Mouse (Mus musculus): Measurements from ENCODE around the gene Car10. TPM values are rescaled to one million over a fixed set of nuclear protein-coding genes. Genes with fewer than 3 reads are reported as not detected.

Gene Car10
- polyA plus RNA-seq, 1 experiment from 2014 or later: 0.14 TPM

GRCm38 (mm10) chr11:93577441-93577840, 479.6 kb downstream of the Car10 start:
- Histone ChIP-seq H3K9ac (no peak overlapping the region), H3K9me3 (no peaks in the 10 kb centered on the region), H3K27me3 (replicated peaks) (no peaks in the 10 kb centered on the region), H3K4me1 (replicated peaks) (no peaks in the 10 kb centered on the region), H3K4me2 (replicated peaks) (no peak overlapping the region), H3K4me3 (replicated peaks) (no peak overlapping the region), H3K36me3 (no peaks in the 10 kb centered on the region), H3K27ac (no peak overlapping the region)
- 88% methylated on average over 2 of the region's 2 CpGs for WGBS
- ATAC-seq: no peak

GRCm38 (mm10) chr11:93579626-93580025, 481.8 kb downstream of the Car10 start:
- H3K9me3 ChIP-seq: no peaks in the 10 kb centered on the region
- no peak overlapping the region for H3K27ac ChIP-seq
- ATAC-seq: no peak
- H3K4me2 ChIP-seq (replicated peaks): no peak overlapping the region
- H3K4me1 ChIP-seq (replicated peaks): no peaks in the 10 kb centered on the region
- H3K27me3 ChIP-seq (replicated peaks): no peaks in the 10 kb centered on the region
- WGBS: 95% methylated on average over 1 of the region's 1 CpGs
- no peak overlapping the region for H3K9ac ChIP-seq
- no peak overlapping the region for H3K4me3 ChIP-seq (replicated peaks)
- H3K36me3 ChIP-seq: no peaks in the 10 kb centered on the region

- H3K4me2 ChIP-seq (replicated peaks): no peak overlapping the region
- H3K36me3 ChIP-seq: no peaks in the 10 kb centered on the region
- 30% methylated on average over 4 of the region's 4 CpGs for WGBS
- ATAC-seq: no peak
- no peaks in the 10 kb centered on the region for H3K4me1 ChIP-seq (replicated peaks)
- no peaks in the 10 kb centered on the region for H3K9me3 ChIP-seq
- no peak overlapping the region for H3K9ac ChIP-seq
- no peaks in the 10 kb centered on the region for H3K27me3 ChIP-seq (replicated peaks)
- H3K27ac ChIP-seq: no peak overlapping the region
- H3K4me3 ChIP-seq (replicated peaks): no peak overlapping the region
Observed at GRCm38 (mm10) chr11:93581326-93581725, 483.5 kb downstream of the Car10 start.

GRCm38 (mm10) chr11:93587788-93588187, 490.0 kb downstream of the Car10 start:
- no peak for ATAC-seq
- H3K9ac ChIP-seq: no peak overlapping the region
- no peaks in the 10 kb centered on the region for H3K4me1 ChIP-seq (replicated peaks)
- no peaks in the 10 kb centered on the region for H3K36me3 ChIP-seq
- 72% methylated on average over 4 of the region's 4 CpGs for WGBS
- no peaks in the 10 kb centered on the region for H3K27me3 ChIP-seq (replicated peaks)
- no peak overlapping the region for H3K4me2 ChIP-seq (replicated peaks)
- no peak overlapping the region for H3K27ac ChIP-seq
- H3K4me3 ChIP-seq (replicated peaks): no peak overlapping the region
- H3K9me3 ChIP-seq: no peaks in the 10 kb centered on the region

- Histone ChIP-seq H3K9me3 (no peaks in the 10 kb centered on the region), H3K27ac (no peak overlapping the region), H3K9ac (no peak overlapping the region), H3K36me3 (no peaks in the 10 kb centered on the region), H3K27me3 (replicated peaks) (no peaks in the 10 kb centered on the region), H3K4me1 (replicated peaks) (no peaks in the 10 kb centered on the region), H3K4me2 (replicated peaks) (no peak overlapping the region), H3K4me3 (replicated peaks) (no peak overlapping the region)
- 70% methylated on average over 3 of the region's 3 CpGs for WGBS
- no peak for ATAC-seq
Observed at GRCm38 (mm10) chr11:93590652-93591051, 492.8 kb downstream of the Car10 start.

GRCm38 (mm10) chr11:93594033-93594432, 496.2 kb downstream of the Car10 start:
- Histone ChIP-seq H3K36me3 (no peaks in the 10 kb centered on the region), H3K4me1 (replicated peaks) (no peaks in the 10 kb centered on the region), H3K27me3 (replicated peaks) (no peaks in the 10 kb centered on the region), H3K9me3 (no peaks in the 10 kb centered on the region), H3K4me2 (replicated peaks) (no peak overlapping the region), H3K27ac (no peak overlapping the region), H3K9ac (no peak overlapping the region), H3K4me3 (replicated peaks) (no peak overlapping the region)
- WGBS: 21% methylated on average over 2 of the region's 2 CpGs
- ATAC-seq: no peak

- Histone ChIP-seq H3K4me3 (replicated peaks) (no peak overlapping the region), H3K36me3 (no peaks in the 10 kb centered on the region), H3K27me3 (replicated peaks) (no peaks in the 10 kb centered on the region), H3K4me1 (replicated peaks) (no peaks in the 10 kb centered on the region), H3K27ac (no peak overlapping the region), H3K9me3 (no peaks in the 10 kb centered on the region), H3K9ac (no peak overlapping the region), H3K4me2 (replicated peaks) (no peak overlapping the region)
- 75% methylated on average over 4 of the region's 4 CpGs for WGBS
- no peak for ATAC-seq
Observed at GRCm38 (mm10) chr11:93598175-93598574, 500.3 kb downstream of the Car10 start.

GRCm38 (mm10) chr11:93599755-93600154, 501.9 kb downstream of the Car10 start:
- H3K4me2 ChIP-seq (replicated peaks): no peak overlapping the region
- H3K27ac ChIP-seq: no peak overlapping the region
- no peaks in the 10 kb centered on the region for H3K4me1 ChIP-seq (replicated peaks)
- WGBS: 88% methylated on average over 3 of the region's 3 CpGs
- no peaks in the 10 kb centered on the region for H3K9me3 ChIP-seq
- no peaks in the 10 kb centered on the region for H3K27me3 ChIP-seq (replicated peaks)
- H3K4me3 ChIP-seq (replicated peaks): no peak overlapping the region
- no peak overlapping the region for H3K9ac ChIP-seq
- no peak for ATAC-seq
- no peaks in the 10 kb centered on the region for H3K36me3 ChIP-seq

GRCm38 (mm10) chr11:93603575-93603974, 505.7 kb downstream of the Car10 start:
- Histone ChIP-seq H3K36me3 (no peaks in the 10 kb centered on the region), H3K27me3 (replicated peaks) (no peaks in the 10 kb centered on the region), H3K9me3 (no peaks in the 10 kb centered on the region), H3K9ac (no peak overlapping the region), H3K4me2 (replicated peaks) (no peak overlapping the region), H3K4me1 (replicated peaks) (no peaks in the 10 kb centered on the region), H3K4me3 (replicated peaks) (no peak overlapping the region), H3K27ac (no peak overlapping the region)
- WGBS: 61% methylated on average over 1 of the region's 1 CpGs
- ATAC-seq: no peak

- Histone ChIP-seq H3K36me3 (no peaks in the 10 kb centered on the region), H3K4me2 (replicated peaks) (no peak overlapping the region), H3K9me3 (no peaks in the 10 kb centered on the region), H3K27ac (no peak overlapping the region), H3K27me3 (replicated peaks) (no peaks in the 10 kb centered on the region), H3K9ac (no peak overlapping the region), H3K4me3 (replicated peaks) (no peak overlapping the region), H3K4me1 (replicated peaks) (no peaks in the 10 kb centered on the region)
- ATAC-seq: no peak
- WGBS: 87% methylated on average over 1 of the region's 1 CpGs
Observed at GRCm38 (mm10) chr11:93607111-93607510, 509.3 kb downstream of the Car10 start.

- Histone ChIP-seq H3K9me3 (no peaks in the 10 kb centered on the region), H3K4me1 (replicated peaks) (no peaks in the 10 kb centered on the region), H3K4me3 (replicated peaks) (no peak overlapping the region), H3K9ac (no peak overlapping the region), H3K4me2 (replicated peaks) (no peak overlapping the region), H3K27ac (no peak overlapping the region), H3K36me3 (no peaks in the 10 kb centered on the region), H3K27me3 (replicated peaks) (no peaks in the 10 kb centered on the region)
- ATAC-seq: no peak
- 69% methylated on average over 7 of the region's 7 CpGs for WGBS
Observed at GRCm38 (mm10) chr11:93608716-93609115, 510.9 kb downstream of the Car10 start.

- Histone ChIP-seq H3K4me3 (replicated peaks) (no peak overlapping the region), H3K27me3 (replicated peaks) (no peaks in the 10 kb centered on the region), H3K4me1 (replicated peaks) (no peaks in the 10 kb centered on the region), H3K36me3 (no peaks in the 10 kb centered on the region), H3K4me2 (replicated peaks) (no peak overlapping the region), H3K27ac (no peak overlapping the region), H3K9ac (no peak overlapping the region), H3K9me3 (no peaks in the 10 kb centered on the region)
- no peak for ATAC-seq
- WGBS: 78% methylated on average over 4 of the region's 4 CpGs
Observed at GRCm38 (mm10) chr11:93612071-93612470, 514.2 kb downstream of the Car10 start.

GRCm38 (mm10) chr11:93614851-93615250, 517.0 kb downstream of the Car10 start:
- Histone ChIP-seq H3K9me3 (no peaks in the 10 kb centered on the region), H3K4me1 (replicated peaks) (no peaks in the 10 kb centered on the region), H3K27me3 (replicated peaks) (no peaks in the 10 kb centered on the region), H3K36me3 (no peaks in the 10 kb centered on the region), H3K9ac (no peak overlapping the region), H3K27ac (no peak overlapping the region), H3K4me2 (replicated peaks) (no peak overlapping the region), H3K4me3 (replicated peaks) (no peak overlapping the region)
- ATAC-seq: no peak

GRCm38 (mm10) chr11:93623605-93624004, 525.8 kb downstream of the Car10 start:
- no peak for ATAC-seq
- Histone ChIP-seq H3K27me3 (replicated peaks) (no peaks in the 10 kb centered on the region), H3K4me1 (replicated peaks) (no peaks in the 10 kb centered on the region), H3K36me3 (no peaks in the 10 kb centered on the region), H3K9me3 (no peaks in the 10 kb centered on the region), H3K4me2 (replicated peaks) (no peak overlapping the region), H3K27ac (no peak overlapping the region), H3K4me3 (replicated peaks) (no peak overlapping the region), H3K9ac (no peak overlapping the region)
- WGBS: 83% methylated on average over 5 of the region's 5 CpGs
